Mouse (Mus musculus) kidney, embryonic 15.5 days (tissue): Measurements from ENCODE around the gene Cryzl1. TPM values are rescaled to one million over a fixed set of nuclear protein-coding genes. Genes with fewer than 3 reads are reported as not detected.

ENCODE experiments used
- ATAC-seq: fragments of 200-750 bp; cut with Nextera tagmentation; replicated peaks from 2 replicates; pipeline ENCODE4 v1.8.0; 2017; ENCODE audit warnings: moderate TSS enrichment; ENCODE audit not compliant: low FRiP score
- H3K27ac ChIP-seq: fragments of 300-500 bp; sonication (generic); 2 replicates; pipeline ENCODE4 v1.5.1; 2015; ENCODE audit warnings: mild to moderate bottlenecking, inconsistent platforms
- H3K27me3 ChIP-seq: fragments of 300-500 bp; sonication (generic); 2 replicates; pipeline ENCODE4 v1.6.1; 2015; ENCODE audit warnings: inconsistent platforms
- H3K36me3 ChIP-seq: fragments of 300-500 bp; sonication (generic); 2 replicates; pipeline ENCODE4 v1.6.1; 2015; ENCODE audit warnings: inconsistent platforms
- H3K4me1 ChIP-seq: fragments of 300-500 bp; sonication (generic); 2 replicates; pipeline ENCODE4 v1.6.1; 2015; ENCODE audit warnings: inconsistent platforms
- H3K4me2 ChIP-seq: fragments of 300-500 bp; sonication (generic); 2 replicates; pipeline ENCODE4 v1.6.1; 2015; ENCODE audit warnings: moderate library complexity, mild to moderate bottlenecking, inconsistent platforms
- H3K4me3 ChIP-seq: fragments of 300-500 bp; sonication (generic); replicated peaks from 2 replicates; pipeline ENCODE4 v1.5.1; 2015; ENCODE audit warnings: mild to moderate bottlenecking, inconsistent platforms
- H3K9ac ChIP-seq: fragments of 300-500 bp; sonication (generic); 2 replicates; pipeline ENCODE4 v1.6.1; 2015; ENCODE audit warnings: mild to moderate bottlenecking, inconsistent platforms
- H3K9me3 ChIP-seq: fragments of 300-500 bp; sonication (generic); replicated peaks from 2 replicates; pipeline ENCODE4 v1.6.1; 2016; ENCODE audit warnings: inconsistent platforms
- WGBS: fragments of 180-500 bp; shearing (Covaris S2); methylation state at CpG from one replicate; pipeline ENCODE4 v1.1.7; 2015; ENCODE audit warnings: mixed read lengths; 5-methylcytosine and 5-hydroxymethylcytosine counted together
- polyA plus RNA-seq: library from polyadenylated mRNA; unstranded; fragments of >200 nt; fragmentation: Nextera tagmentation; extraction: Ambion mirVana; gene quantifications from 2 replicates; pipeline ENCODE4 v1.2.1, GENCODE M21; 2015

The Cryzl1 gene
- 68.8 and 87.6 TPM in 2 replicates for polyA plus RNA-seq

GRCm38 (mm10) chr16:91728123-91729065, at the start of gene Cryzl1:
Cryzl1 (minus strand) TSS chr16:91728975.
- H3K4me3 ChIP-seq, result peak within 1 kb of the TSS; percentile 79
- H3K9me3 ChIP-seq, result no peaks in the 10 kb centered on the region
- peaks cover 29% of the 10 kb centered on the region for H3K4me1 ChIP-seq
- ATAC-seq, result peak; percentile 97
- H3K4me2 ChIP-seq, result peak within 1 kb of the TSS; percentile 64
- peak within 1 kb of the TSS; percentile 95 for H3K27ac ChIP-seq
- H3K27me3 ChIP-seq, result no peaks in the 10 kb centered on the region
- H3K36me3 ChIP-seq, result peaks cover 4% of the 10 kb centered on the region; the same call in 1 of the 2 replicates
- under 1% methylated on average over 46 of the region's 46 CpGs for WGBS
- H3K9ac ChIP-seq, result peak within 1 kb of the TSS; percentile 79

- peaks cover 13% of the 10 kb centered on the region; the same call in 1 of the 2 replicates for H3K4me1 ChIP-seq
- no peak overlapping the region for H3K27ac ChIP-seq
- peaks cover 3% of the 10 kb centered on the region; the same call in 1 of the 2 replicates for H3K36me3 ChIP-seq
- H3K27me3 ChIP-seq, result no peaks in the 10 kb centered on the region
- no peak overlapping the region for H3K4me2 ChIP-seq
- 81% methylated on average over 7 of the region's 7 CpGs for WGBS
- ATAC-seq, result no peak
- no peaks in the 10 kb centered on the region for H3K9me3 ChIP-seq
- no peak overlapping the region for H3K9ac ChIP-seq
- H3K4me3 ChIP-seq, result no peak overlapping the region
Observed at GRCm38 (mm10) chr16:91772586-91772985, 43.8 kb upstream of the Cryzl1 start.

GRCm38 (mm10) chr16:91771334-91771733, 42.6 kb upstream of the Cryzl1 start:
- Histone ChIP-seq H3K36me3 (peaks cover 3% of the 10 kb centered on the region; the same call in 1 of the 2 replicates), H3K9me3 (no peaks in the 10 kb centered on the region), H3K9ac (no peak overlapping the region), H3K27me3 (no peaks in the 10 kb centered on the region), H3K4me1 (peaks cover 25% of the 10 kb centered on the region), H3K4me2 (no peak overlapping the region), H3K4me3 (no peak overlapping the region), H3K27ac (no peak overlapping the region)
- no peak for ATAC-seq
- WGBS, result 84% methylated on average over 6 of the region's 6 CpGs

GRCm38 (mm10) chr16:91770662-91771061, 41.9 kb upstream of the Cryzl1 start:
- H3K4me3 ChIP-seq, result no peak overlapping the region
- WGBS, result 76% methylated on average over 5 of the region's 5 CpGs
- no peak for ATAC-seq
- H3K27ac ChIP-seq, result no peak overlapping the region
- H3K9me3 ChIP-seq, result no peaks in the 10 kb centered on the region
- no peak overlapping the region for H3K9ac ChIP-seq
- H3K4me1 ChIP-seq, result peaks cover 29% of the 10 kb centered on the region
- H3K4me2 ChIP-seq, result no peak overlapping the region
- no peaks in the 10 kb centered on the region for H3K27me3 ChIP-seq
- peaks cover 3% of the 10 kb centered on the region; the same call in 1 of the 2 replicates for H3K36me3 ChIP-seq

- H3K27ac ChIP-seq, result 0 out of 2 replicates have a peak overlapping the region, but pooled peaks have one; percentile 24
- WGBS, result 88% methylated on average over 5 of the region's 5 CpGs
- ATAC-seq, result no peak
- H3K36me3 ChIP-seq, result peaks cover 3% of the 10 kb centered on the region; the same call in 1 of the 2 replicates
- H3K4me3 ChIP-seq, result no peak overlapping the region
- H3K9me3 ChIP-seq, result no peaks in the 10 kb centered on the region
- H3K4me1 ChIP-seq, result peaks cover 30% of the 10 kb centered on the region
- no peaks in the 10 kb centered on the region for H3K27me3 ChIP-seq
- no peak overlapping the region for H3K4me2 ChIP-seq
- no peak overlapping the region for H3K9ac ChIP-seq
Observed at GRCm38 (mm10) chr16:91769911-91770310, 41.1 kb upstream of the Cryzl1 start.

- Histone ChIP-seq H3K27me3 (no peaks in the 10 kb centered on the region), H3K4me3 (no peak overlapping the region), H3K27ac (no peak overlapping the region), H3K36me3 (peaks cover 3% of the 10 kb centered on the region; the same call in 1 of the 2 replicates), H3K4me2 (no peak overlapping the region), H3K9ac (no peak overlapping the region), H3K4me1 (peaks cover 39% of the 10 kb centered on the region), H3K9me3 (no peaks in the 10 kb centered on the region)
- WGBS, result 96% methylated on average over 6 of the region's 6 CpGs
- ATAC-seq, result no peak
Observed at GRCm38 (mm10) chr16:91768586-91768985, 39.8 kb upstream of the Cryzl1 start.

GRCm38 (mm10) chr16:91767165-91767701, 38.5 kb upstream of the Cryzl1 start:
- H3K36me3 ChIP-seq, result peaks cover 3% of the 10 kb centered on the region; the same call in 1 of the 2 replicates
- no peak overlapping the region for H3K4me2 ChIP-seq
- 82% methylated on average over 11 of the region's 11 CpGs for WGBS
- H3K4me1 ChIP-seq, result peaks cover 43% of the 10 kb centered on the region
- H3K4me3 ChIP-seq, result no peak overlapping the region
- no peak overlapping the region for H3K27ac ChIP-seq
- H3K9me3 ChIP-seq, result no peaks in the 10 kb centered on the region
- ATAC-seq, result no peak
- no peaks in the 10 kb centered on the region for H3K27me3 ChIP-seq
- H3K9ac ChIP-seq, result no peak overlapping the region

GRCm38 (mm10) chr16:91765816-91766210, 37.0 kb upstream of the Cryzl1 start:
- no peak for ATAC-seq
- no peaks in the 10 kb centered on the region for H3K9me3 ChIP-seq
- 93% methylated on average over 15 of the region's 15 CpGs for WGBS

GRCm38 (mm10) chr16:91765121-91765815, 36.5 kb upstream of the Cryzl1 start:
- no peaks in the 10 kb centered on the region for H3K9me3 ChIP-seq
- no peak overlapping the region for H3K4me2 ChIP-seq
- no peak overlapping the region for H3K4me3 ChIP-seq
- H3K9ac ChIP-seq, result no peak overlapping the region
- H3K27me3 ChIP-seq, result no peaks in the 10 kb centered on the region
- ATAC-seq, result no peak
- peaks cover 49% of the 10 kb centered on the region for H3K4me1 ChIP-seq
- no peak overlapping the region for H3K27ac ChIP-seq
- 90% methylated on average over 15 of the region's 15 CpGs for WGBS
- H3K36me3 ChIP-seq, result peaks cover 3% of the 10 kb centered on the region

More at GRCm38 (mm10) chr16:91765816-91766210, 37.0 kb upstream of the Cryzl1 start:
- H3K4me3 ChIP-seq, result no peak overlapping the region
- peaks cover 51% of the 10 kb centered on the region for H3K4me1 ChIP-seq
- no peaks in the 10 kb centered on the region for H3K27me3 ChIP-seq
- H3K36me3 ChIP-seq, result peaks cover 3% of the 10 kb centered on the region; the same call in 1 of the 2 replicates
- no peak overlapping the region for H3K4me2 ChIP-seq
- H3K27ac ChIP-seq, result no peak overlapping the region
- no peak overlapping the region for H3K9ac ChIP-seq

- H3K27me3 ChIP-seq, result no peaks in the 10 kb centered on the region
- WGBS, result 76% methylated on average over 6 of the region's 6 CpGs
- H3K36me3 ChIP-seq, result peaks cover 3% of the 10 kb centered on the region
- H3K9ac ChIP-seq, result no peak overlapping the region
- no peak overlapping the region for H3K4me3 ChIP-seq
- no peaks in the 10 kb centered on the region for H3K9me3 ChIP-seq
- ATAC-seq, result no peak
- H3K4me1 ChIP-seq, result peaks cover 53% of the 10 kb centered on the region
- no peak overlapping the region for H3K4me2 ChIP-seq
- H3K27ac ChIP-seq, result no peak overlapping the region
Observed at GRCm38 (mm10) chr16:91764414-91764813, 35.6 kb upstream of the Cryzl1 start.

GRCm38 (mm10) chr16:91763975-91764374, 35.2 kb upstream of the Cryzl1 start:
- H3K4me2 ChIP-seq, result no peak overlapping the region
- H3K9ac ChIP-seq, result no peak overlapping the region
- H3K36me3 ChIP-seq, result no peaks in the 10 kb centered on the region; the same call in 1 of the 2 replicates
- ATAC-seq, result no peak
- H3K9me3 ChIP-seq, result no peaks in the 10 kb centered on the region
- peaks cover 53% of the 10 kb centered on the region for H3K4me1 ChIP-seq
- H3K4me3 ChIP-seq, result no peak overlapping the region
- no peaks in the 10 kb centered on the region for H3K27me3 ChIP-seq
- 58% methylated on average over 6 of the region's 6 CpGs for WGBS
- H3K27ac ChIP-seq, result no peak overlapping the region
